8 mouse cellular contexts compared by ENCODE assay signal in the genomic region with DNA sequence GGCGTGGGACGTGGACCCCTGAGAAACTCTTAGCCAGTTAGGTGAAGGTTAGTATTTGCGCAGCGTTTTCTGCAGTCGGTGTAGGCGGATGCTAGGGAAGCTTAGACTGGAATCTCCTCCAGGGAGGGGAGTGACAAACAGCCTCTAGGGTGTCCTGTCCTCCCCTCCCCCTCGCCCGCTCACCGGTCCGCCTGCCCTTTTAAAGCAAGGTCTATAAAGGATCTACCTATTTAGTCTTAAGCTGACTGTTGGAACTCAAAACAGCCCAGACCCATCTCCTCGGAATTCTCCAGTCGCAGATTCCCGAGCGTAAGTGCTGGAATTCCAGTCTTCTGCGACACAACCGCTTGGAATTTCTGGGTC. TPM values are rescaled to one million over a fixed set of nuclear protein-coding genes. Genes with fewer than 3 reads are reported as not detected.
DNase-seq lines count a peak whose midpoint lies in the region; ATAC-seq and TF ChIP-seq lines count a peak whose summit lies in the region.

Gpat3 (plus strand) TSS at position 229 of the 363 bp plus-strand sequence.

- 3% methylated on average over 16 of the region's 16 CpGs for WGBS in bone marrow, adult 2 months
- 2% methylated on average over 16 of the region's 16 CpGs for WGBS in forebrain, postnatal 0 days
- under 1% methylated on average over 16 of the region's 16 CpGs for WGBS in hindbrain, embryonic 14.5 days
- under 1% methylated on average over 16 of the region's 16 CpGs for WGBS in limb, embryonic 12.5 days
- WGBS in midbrain, postnatal 0 days = under 1% methylated on average over 16 of the region's 16 CpGs

- TF ChIP-seq POLR2A in bone marrow, adult 2 months (IDR thresholded peaks at IDR 0.05; ENCODE audit: borderline replicate concordance, control insufficient read depth, low read depth, low read length) = no peak

- H3K27me3 ChIP-seq in forebrain, postnatal 0 days (ENCODE audit: insufficient read depth, low read length) = peaks cover 29% of the 10 kb centered on the region
- H3K27me3 ChIP-seq in hindbrain, embryonic 14.5 days (ENCODE audit: control insufficient read depth, insufficient read depth, low read length) = peaks cover 64% of the 10 kb centered on the region
- peaks cover 56% of the 10 kb centered on the region for H3K27me3 ChIP-seq in limb, embryonic 12.5 days
- H3K27me3 ChIP-seq in midbrain, postnatal 0 days (ENCODE audit: insufficient read depth, low read length) = peaks cover 39% of the 10 kb centered on the region

- DNase-seq in left cerebral cortex, adult 11 months (ENCODE audit: low spot score) = peak; percentile 11
- no peak for DNase-seq in left cerebral cortex, postnatal 4 days
- DNase-seq in forebrain, postnatal 0 days = peak; percentile 14
- no peak for DNase-seq in hindbrain, embryonic 14.5 days (ENCODE audit: low spot score)
- peak; percentile 10 for DNase-seq in midbrain, postnatal 0 days (ENCODE audit: low spot score)
- no peak for DNase-seq in Muller cell, postnatal 12 days (ENCODE audit: inconsistent ontology term)

- ATAC-seq in forebrain, postnatal 0 days = no peak
- no peak for ATAC-seq in hindbrain, embryonic 14.5 days (ENCODE audit: low FRiP score)
- ATAC-seq in limb, embryonic 12.5 days (ENCODE audit: insufficient number of reproducible peaks, insufficient read depth, low FRiP score, low TSS enrichment, low read depth) = no peak
- no peak for ATAC-seq in midbrain, postnatal 0 days (ENCODE audit: low FRiP score)

- H3K9me3 ChIP-seq in forebrain, postnatal 0 days (ENCODE audit: low read length) = no peaks in the 10 kb centered on the region
- H3K9me3 ChIP-seq in hindbrain, embryonic 14.5 days (ENCODE audit: control insufficient read depth, low read length) = 0 out of 2 replicates have a peak, but pooled peaks cover 8% of the 10 kb centered on the region
- peaks cover 12% of the 10 kb centered on the region; the same call in 1 of the 2 replicates for H3K9me3 ChIP-seq in limb, embryonic 12.5 days
- no peaks in the 10 kb centered on the region for H3K9me3 ChIP-seq in midbrain, postnatal 0 days (ENCODE audit: low read length)

- no peaks in the 10 kb centered on the region for H3K36me3 ChIP-seq in forebrain, postnatal 0 days (ENCODE audit: insufficient read depth)
- no peaks in the 10 kb centered on the region for H3K36me3 ChIP-seq in hindbrain, embryonic 14.5 days (replicated peaks; ENCODE audit: control insufficient read depth, insufficient read depth)
- no peaks in the 10 kb centered on the region for H3K36me3 ChIP-seq in limb, embryonic 12.5 days
- H3K36me3 ChIP-seq in midbrain, postnatal 0 days (ENCODE audit: insufficient read depth, low read length) = no peaks in the 10 kb centered on the region

- peak within 1 kb of the TSS; percentile 98 for H3K4me2 ChIP-seq in forebrain, postnatal 0 days (ENCODE audit: low read depth)
- peak within 1 kb of the TSS; percentile 82 for H3K4me2 ChIP-seq in hindbrain, embryonic 14.5 days (replicated peaks)
- H3K4me2 ChIP-seq in limb, embryonic 12.5 days = peak within 1 kb of the TSS; percentile 98
- H3K4me2 ChIP-seq in midbrain, postnatal 0 days (ENCODE audit: low read depth, low read length, poor library complexity, severe bottlenecking) = peak within 1 kb of the TSS; percentile 99

- intact Hi-C loops in left cerebral cortex, postnatal 4 days (cut with DNase I) = no loop called here

- H3K4me1 ChIP-seq in bone marrow, adult 2 months (ENCODE audit: control insufficient read depth, insufficient read depth, low read length) = no peaks in the 10 kb centered on the region; the same call in 1 of the 2 replicates
- no peaks in the 10 kb centered on the region for H3K4me1 ChIP-seq in forebrain, postnatal 0 days (ENCODE audit: insufficient read depth)
- H3K4me1 ChIP-seq in hindbrain, embryonic 14.5 days (replicated peaks; ENCODE audit: control insufficient read depth, insufficient read depth, low read length) = peaks cover 14% of the 10 kb centered on the region
- peaks cover 15% of the 10 kb centered on the region for H3K4me1 ChIP-seq in limb, embryonic 12.5 days (replicated peaks)
- no peaks in the 10 kb centered on the region for H3K4me1 ChIP-seq in midbrain, postnatal 0 days (ENCODE audit: insufficient read depth, low read length)

- peak within 1 kb of the TSS; percentile 53 for H3K9ac ChIP-seq in forebrain, postnatal 0 days
- peak within 1 kb of the TSS; percentile 47 for H3K9ac ChIP-seq in hindbrain, embryonic 14.5 days
- peak within 1 kb of the TSS; percentile 63 for H3K9ac ChIP-seq in limb, embryonic 12.5 days (replicated peaks)
- H3K9ac ChIP-seq in midbrain, postnatal 0 days (replicated peaks; ENCODE audit: low read length, poor library complexity, severe bottlenecking) = peak within 1 kb of the TSS; percentile 62

- TF ChIP-seq CTCF in bone marrow, adult 2 months (IDR thresholded peaks at IDR 0.05; ENCODE audit: control insufficient read depth, insufficient read depth, low read length) = no peak
- no peak for TF ChIP-seq CTCF in forebrain, postnatal 0 days (IDR thresholded peaks at IDR 0.05; ENCODE audit: low read depth)
- no peak for TF ChIP-seq CTCF in midbrain, postnatal 0 days (IDR thresholded peaks at IDR 0.05)

- peak within 1 kb of the TSS; percentile 91 for H3K27ac ChIP-seq in bone marrow, adult 2 months (ENCODE audit: control insufficient read depth, insufficient read depth, low read depth, low read length, poor library complexity)
- no peak within 1 kb of the TSS for H3K27ac ChIP-seq in forebrain, postnatal 0 days (ENCODE audit: low read depth, low read length)
- H3K27ac ChIP-seq in hindbrain, embryonic 14.5 days = no peak within 1 kb of the TSS
- no peak within 1 kb of the TSS for H3K27ac ChIP-seq in limb, embryonic 12.5 days
- no peak within 1 kb of the TSS for H3K27ac ChIP-seq in midbrain, postnatal 0 days (ENCODE audit: low read depth, low read length)

- H3K4me3 ChIP-seq in bone marrow, adult 2 months (replicated peaks; ENCODE audit: control insufficient read depth, low read depth, low read length) = peak within 1 kb of the TSS; percentile 73
- H3K4me3 ChIP-seq in forebrain, postnatal 0 days (ENCODE audit: low read depth, low read length) = peak within 1 kb of the TSS; percentile 60
- H3K4me3 ChIP-seq in hindbrain, embryonic 14.5 days (replicated peaks; ENCODE audit: low read length) = peak within 1 kb of the TSS; percentile 42
- H3K4me3 ChIP-seq in limb, embryonic 12.5 days (replicated peaks) = peak within 1 kb of the TSS; percentile 62
- H3K4me3 ChIP-seq in midbrain, postnatal 0 days (ENCODE audit: low read depth, low read length) = peak within 1 kb of the TSS; percentile 61

RNA-seq across cellular contexts. Expression of gene Gpat3, which starts in this region (rescaled TPM):
- 1 to 10 TPM in 1 of 2 experiments, under 1 TPM in 1; 0.99 to 1.8 TPM for total RNA-seq in left cerebral cortex, postnatal 4 days (2021)
- 2.7 and 4.0 TPM in 2 replicates for polyA plus RNA-seq in bone marrow, adult 2 months (2011; ENCODE audit: insufficient read depth, insufficient read length, low replicate concordance, missing spikeins)
- 1.2 and 4.2 TPM in 2 replicates for total RNA-seq in forebrain, postnatal 0 days (2014; rRNA removed)
- polyA plus RNA-seq in forebrain, postnatal 0 days (2015; fragmentation: Nextera tagmentation; extraction: Ambion mirVana) = 0.53 and 0.77 TPM in 2 replicates
- polyA plus RNA-seq in hindbrain, embryonic 14.5 days (2014; fragmentation: Nextera tagmentation; extraction: Ambion mirVana) = 1.4 and 1.9 TPM in 2 replicates
- 0.89 and 1.2 TPM in 2 replicates for polyA plus RNA-seq in limb, embryonic 12.5 days (2016; fragmentation: Nextera tagmentation; extraction: Ambion mirVana)
- total RNA-seq in midbrain, postnatal 0 days (2014; rRNA removed) = 1.1 and 2.0 TPM in 2 replicates
- polyA plus RNA-seq in midbrain, postnatal 0 days (2015; fragmentation: Nextera tagmentation; extraction: Ambion mirVana) = 0.83 and 0.91 TPM in 2 replicates

Comparison
In these comparisons a context has a peak if more than half of its experiments do, and no peak if none do; other contexts are left out.
1. DNase-seq: peak in left cerebral cortex, adult 11 months (single experiment), forebrain, postnatal 0 days (single experiment) and midbrain, postnatal 0 days (single experiment); none in left cerebral cortex, postnatal 4 days (single experiment), hindbrain, embryonic 14.5 days (single experiment) and Muller cell, postnatal 12 days (single experiment).
2. Peak in every context shown above with its lines, with median percentiles within 50 percentile points of each other: H3K4me3 ChIP-seq, H3K4me2 ChIP-seq and H3K9ac ChIP-seq.